ENCODE assay signal across 9 mouse cellular contexts in the genomic region with DNA sequence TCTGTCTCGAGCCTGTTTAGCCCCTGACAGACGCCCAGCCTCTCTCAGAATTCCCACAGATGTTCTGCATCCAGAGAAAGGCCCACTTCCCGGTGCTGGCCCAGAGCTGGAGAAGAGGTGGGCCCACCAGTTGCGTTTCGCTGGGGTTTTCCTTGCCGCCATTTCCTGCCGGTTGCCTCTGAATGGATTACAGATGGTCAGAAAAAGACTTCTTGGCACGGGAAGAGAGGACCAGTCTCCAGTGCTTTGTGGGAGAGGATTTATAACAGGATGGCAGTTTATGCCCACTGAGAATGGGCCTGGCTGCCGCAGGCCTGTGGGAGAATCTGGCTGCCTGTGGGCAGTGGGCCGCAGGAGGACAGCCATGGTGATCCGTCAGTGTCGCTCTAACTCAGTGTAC. TPM values are rescaled to one million over a fixed set of nuclear protein-coding genes. Genes with fewer than 3 reads are reported as not detected.
DNase-seq lines count a peak whose midpoint lies in the region; ATAC-seq lines count a peak whose summit lies in the region.
"Had no signal": no experiment of that assay in that cellular context is flagged by ENCODE, and none has a peak within 500 bp of the region (broad histone marks: within the 10 kb centered on the region; RNA-seq: fewer than 3 reads in every experiment).

No protein-coding gene starts in this region.

- 0 out of 2 replicates have a peak overlapping the region, but pooled peaks have one; percentile 29 for H3K27ac ChIP-seq in heart, embryonic 10.5 days
- H3K27ac ChIP-seq in heart, embryonic 11.5 days (ENCODE audit: low read depth, low read length), result no peak overlapping the region
- peak overlapping the region; percentile 56; the same call in 1 of the 2 replicates for H3K27ac ChIP-seq in hindbrain, embryonic 10.5 days
- peak overlapping the region; percentile 30; the same call in 1 of the 2 replicates for H3K27ac ChIP-seq in midbrain, embryonic 11.5 days (ENCODE audit: low read depth, low read length)
- H3K27ac ChIP-seq: liver, embryonic 14.5 days had no signal

- no peak overlapping the region for H3K9ac ChIP-seq in heart, embryonic 11.5 days (ENCODE audit: low read depth, low read length)
- no peak overlapping the region for H3K9ac ChIP-seq in midbrain, embryonic 11.5 days (ENCODE audit: low read length)
- H3K9ac ChIP-seq: liver, embryonic 14.5 days had no signal

- H3K9me3 ChIP-seq in heart, embryonic 10.5 days, result no peaks in the 10 kb centered on the region
- no peaks in the 10 kb centered on the region for H3K9me3 ChIP-seq in heart, embryonic 11.5 days (replicated peaks; ENCODE audit: control insufficient read depth, low read length)
- no peaks in the 10 kb centered on the region for H3K9me3 ChIP-seq in hindbrain, embryonic 10.5 days
- no peaks in the 10 kb centered on the region for H3K9me3 ChIP-seq in midbrain, embryonic 11.5 days (ENCODE audit: control insufficient read depth, low read length)

- WGBS in heart, embryonic 10.5 days, result 55% methylated on average over 12 of the region's 12 CpGs
- WGBS in heart, embryonic 11.5 days (ENCODE audit: insufficient replicate concordance), result 44% methylated on average over 12 of the region's 12 CpGs
- 63% methylated on average over 12 of the region's 12 CpGs for WGBS in hindbrain, embryonic 10.5 days
- 67% methylated on average over 12 of the region's 12 CpGs for WGBS in midbrain, embryonic 11.5 days

- H3K27me3 ChIP-seq in heart, embryonic 10.5 days (ENCODE audit: insufficient read depth, poor library complexity, severe bottlenecking), result no peaks in the 10 kb centered on the region
- no peaks in the 10 kb centered on the region for H3K27me3 ChIP-seq in heart, embryonic 11.5 days (ENCODE audit: control insufficient read depth, insufficient read depth, low read length)
- H3K27me3 ChIP-seq in hindbrain, embryonic 10.5 days (ENCODE audit: insufficient read depth, poor library complexity, severe bottlenecking), result no peaks in the 10 kb centered on the region
- no peaks in the 10 kb centered on the region for H3K27me3 ChIP-seq in midbrain, embryonic 11.5 days (ENCODE audit: control insufficient read depth, insufficient read depth, low read length)

- H3K36me3 ChIP-seq in heart, embryonic 10.5 days, result 0 out of 2 replicates have a peak, but pooled peaks cover 6% of the 10 kb centered on the region
- H3K36me3 ChIP-seq in heart, embryonic 11.5 days (ENCODE audit: control insufficient read depth, insufficient read depth, low read length), result no peaks in the 10 kb centered on the region
- H3K36me3 ChIP-seq in hindbrain, embryonic 10.5 days, result no peaks in the 10 kb centered on the region
- H3K36me3 ChIP-seq in midbrain, embryonic 11.5 days (ENCODE audit: control insufficient read depth, insufficient read depth, low read length), result no peaks in the 10 kb centered on the region

- no peak overlapping the region for H3K4me2 ChIP-seq in heart, embryonic 11.5 days
- H3K4me2 ChIP-seq in midbrain, embryonic 11.5 days, result no peak overlapping the region

- peaks cover 23% of the 10 kb centered on the region for H3K4me1 ChIP-seq in heart, embryonic 10.5 days
- H3K4me1 ChIP-seq in heart, embryonic 11.5 days (ENCODE audit: control insufficient read depth, insufficient read depth, low read length), result peaks cover 8% of the 10 kb centered on the region
- peaks cover 15% of the 10 kb centered on the region for H3K4me1 ChIP-seq in hindbrain, embryonic 10.5 days (replicated peaks)
- H3K4me1 ChIP-seq in midbrain, embryonic 11.5 days (ENCODE audit: control insufficient read depth, insufficient read depth, low read length), result no peaks in the 10 kb centered on the region

- ATAC-seq in heart, embryonic 11.5 days (replicated peaks; ENCODE audit: insufficient number of reproducible peaks, low FRiP score, low TSS enrichment), result no peak
- no peak for ATAC-seq in midbrain, embryonic 11.5 days (ENCODE audit: low FRiP score)
- ATAC-seq in CD4-positive, CD25-positive, alpha-beta regulatory T cell, adult 4 months, result no peak

- no peak for DNase-seq in heart, embryonic 10.5 days (ENCODE audit: low spot score)
- peak; percentile 50 for DNase-seq in cerebellum, adult 11-12 months
- DNase-seq in hindbrain, embryonic 10.5 days (ENCODE audit: low spot score), result peak; percentile 20
- no peak for DNase-seq in midbrain, embryonic 11.5 days (ENCODE audit: low spot score, missing footprints)
- no peak for DNase-seq in spleen, adult 12 weeks (ENCODE audit: low spot score)
- no peak for DNase-seq in liver

- H3K4me3 ChIP-seq in heart, embryonic 10.5 days, result no peak overlapping the region
- no peak overlapping the region for H3K4me3 ChIP-seq in heart, embryonic 11.5 days (ENCODE audit: low read depth, low read length)
- no peak overlapping the region for H3K4me3 ChIP-seq in hindbrain, embryonic 10.5 days
- no peak overlapping the region for H3K4me3 ChIP-seq in midbrain, embryonic 11.5 days (ENCODE audit: low read depth, low read length)

RNA-seq across cellular contexts. Expression of a gene that starts 15.0 kb away (rescaled TPM):
- 11.5 and 13.6 TPM in 2 replicates for polyA plus RNA-seq in heart, embryonic 10.5 days (2016; fragmentation: Nextera tagmentation; extraction: Ambion mirVana)
- 15.6 and 18.7 TPM in 2 replicates for polyA plus RNA-seq in heart, embryonic 11.5 days (2014; fragmentation: Nextera tagmentation; extraction: Ambion mirVana)
- 11.2 and 12.7 TPM in 2 replicates for polyA plus RNA-seq in hindbrain, embryonic 10.5 days (2016; fragmentation: Nextera tagmentation; extraction: Ambion mirVana)
- polyA plus RNA-seq in midbrain, embryonic 11.5 days (2014; fragmentation: Nextera tagmentation; extraction: Ambion mirVana), result 16.9 and 17.0 TPM in 2 replicates
- 10 to 100 TPM; 75.6 to 87.7 TPM for polyA plus RNA-seq in CD4-positive, CD25-positive, alpha-beta regulatory T cell, adult 4 months (2017; shearing (Covaris generic))

Comparison
In these comparisons a context has a peak if more than half of its experiments do, and no peak if none do; other contexts are left out.
1. DNase-seq: peak in cerebellum, adult 11-12 months (single experiment) and hindbrain, embryonic 10.5 days (single experiment); none in heart, embryonic 10.5 days (single experiment), midbrain, embryonic 11.5 days (single experiment), spleen, adult 12 weeks (single experiment) and liver (single experiment).